Mouse (Mus musculus): ENCODE data around the gene G6pc. TPM values are rescaled to one million over a fixed set of nuclear protein-coding genes. Genes with fewer than 3 reads are reported as not detected.
A peak's percentile ranks its signal among the peaks of the same experiment; 100 is the strongest.
"Not testable (repeated sequence)": the region's sequence is repeated elsewhere in the genome, so short reads cannot be mapped to it uniquely, and the experiment has no call there.

The G6pc gene
- total RNA-seq, 2 experiments from 2014 or later = not detected

DNA sequence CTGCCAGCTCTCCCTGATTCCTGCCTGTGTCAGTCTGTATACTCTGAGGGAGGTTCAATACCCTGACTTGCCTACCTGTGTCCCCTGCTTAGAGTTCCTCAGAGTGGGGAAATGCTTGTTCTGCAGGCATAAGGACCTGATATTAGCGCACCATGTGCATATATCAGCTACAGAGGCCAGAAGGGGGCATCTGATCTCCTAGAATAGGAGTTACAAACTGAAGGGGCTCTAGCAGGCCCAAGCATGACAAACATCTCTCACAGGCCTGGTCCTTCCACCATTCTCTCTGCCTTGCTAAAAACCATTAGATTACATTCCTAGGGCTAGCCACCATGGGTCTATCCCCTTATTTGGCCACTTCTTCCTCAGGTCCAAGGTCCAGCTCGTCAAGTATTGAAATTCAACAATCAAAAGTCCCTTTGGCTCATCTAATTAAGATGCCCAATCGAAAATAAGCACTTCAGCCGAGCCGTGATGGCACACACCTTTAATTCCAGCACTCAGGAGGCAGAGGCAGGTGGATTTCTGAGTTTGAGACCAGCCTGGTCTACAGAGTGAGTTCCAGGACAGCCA, 12.8 kb upstream of the G6pc start:
- DNase-seq = no peak
- intact Hi-C loops (cut with DNase I) = no loop called here

DNA sequence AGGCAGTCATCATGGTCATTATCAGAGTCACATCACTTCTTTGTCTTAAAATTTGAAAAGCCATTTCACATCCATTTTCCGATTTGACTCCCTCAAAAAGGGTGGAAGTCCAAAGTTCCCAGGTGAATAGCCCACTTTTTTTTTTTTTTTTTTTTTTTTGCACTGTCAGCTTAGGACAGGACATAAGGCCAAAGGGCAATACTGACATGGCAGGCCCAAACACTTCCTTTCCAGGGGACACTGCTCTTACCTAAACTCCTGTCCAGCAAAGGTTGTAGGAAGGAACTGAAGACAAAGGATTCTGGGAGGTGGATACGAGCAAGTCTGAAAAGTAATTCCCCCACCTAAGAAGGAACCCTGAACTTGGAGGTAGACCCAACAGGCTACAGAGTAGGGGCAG, 11.4 kb upstream of the G6pc start:
- intact Hi-C loops (cut with DNase I) = no loop called here
- no peak for DNase-seq

DNA sequence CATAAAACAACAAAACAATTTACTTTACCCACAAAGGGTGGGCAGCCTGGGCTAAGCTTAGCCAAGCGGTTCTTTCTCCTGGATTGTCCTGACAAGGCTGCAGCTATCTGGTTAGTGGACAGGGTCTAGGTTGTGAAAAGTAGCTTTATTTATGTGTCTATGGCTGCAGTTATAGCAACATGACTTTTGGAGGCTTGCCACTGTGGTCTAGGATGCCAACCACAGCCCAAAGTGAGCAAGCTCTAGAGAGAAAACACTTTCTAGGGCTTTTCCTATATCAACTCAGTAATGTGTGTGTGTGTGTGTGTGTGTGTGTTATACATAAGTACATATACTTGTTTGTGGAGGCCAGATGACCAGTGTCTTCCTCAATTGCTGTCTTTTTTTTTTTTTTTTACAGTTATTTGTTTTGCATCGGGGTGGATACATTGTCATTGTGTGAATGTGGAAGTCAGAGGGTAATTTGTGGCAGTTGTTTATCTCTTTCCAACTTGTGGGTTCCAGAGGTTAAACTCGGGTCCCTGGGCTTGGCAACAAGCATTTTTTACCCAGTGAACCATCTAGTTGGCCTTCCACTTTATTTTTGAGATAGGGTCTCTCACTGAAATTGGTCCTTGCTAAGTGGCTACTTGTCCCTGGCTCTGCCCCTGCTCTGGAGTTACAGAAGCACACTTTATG, 9.7 kb upstream of the G6pc start:
- DNase-seq = no peak
- intact Hi-C loops (cut with DNase I) = no loop called here

DNA sequence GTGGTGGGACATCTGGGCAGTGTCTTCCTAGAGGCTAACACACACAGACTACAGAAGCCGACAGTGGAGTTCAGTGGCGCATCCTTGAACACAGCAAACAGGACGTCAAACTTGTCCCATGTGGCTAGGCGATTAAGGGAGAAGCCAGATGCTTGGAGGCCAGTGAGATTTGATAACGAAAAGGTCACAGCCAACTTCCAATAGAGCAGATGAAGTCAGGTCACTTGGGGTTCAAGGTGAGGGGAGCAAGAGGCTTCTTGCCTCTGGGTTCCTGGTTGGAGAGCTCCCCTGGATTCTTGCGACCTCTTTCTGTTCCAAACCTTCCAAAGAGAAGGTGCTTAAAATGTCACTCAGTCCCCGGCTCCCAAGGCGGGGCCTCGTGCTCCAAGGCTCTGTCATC, 7.6 kb upstream of the G6pc start:
- no peak for DNase-seq
- intact Hi-C loops (cut with DNase I) = no loop called here

DNA sequence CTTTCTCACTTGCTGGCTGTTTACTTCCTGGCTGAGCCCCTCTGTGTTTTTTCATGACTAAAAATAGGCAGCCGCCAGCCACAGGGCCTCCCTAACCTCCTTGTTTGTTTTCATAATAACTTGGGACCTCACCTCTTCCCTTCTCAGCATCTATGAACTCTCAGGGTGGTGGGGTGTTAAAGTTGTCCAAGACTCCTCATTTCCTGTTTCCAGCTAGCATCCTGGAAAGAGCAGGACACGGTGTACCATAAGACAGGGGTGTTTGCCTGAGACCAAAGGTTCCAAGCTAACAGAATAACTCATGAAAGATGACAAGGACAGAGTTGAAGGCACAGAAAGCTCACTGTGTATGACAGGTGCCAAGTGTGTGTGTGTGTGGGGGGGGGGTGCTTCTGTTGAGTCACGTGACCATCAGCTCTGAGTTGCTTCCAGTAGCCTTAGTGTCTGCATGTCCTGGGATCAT, 6.7 kb upstream of the G6pc start:
- intact Hi-C loops (cut with DNase I) = no loop called here
- DNase-seq = no peak

DNA sequence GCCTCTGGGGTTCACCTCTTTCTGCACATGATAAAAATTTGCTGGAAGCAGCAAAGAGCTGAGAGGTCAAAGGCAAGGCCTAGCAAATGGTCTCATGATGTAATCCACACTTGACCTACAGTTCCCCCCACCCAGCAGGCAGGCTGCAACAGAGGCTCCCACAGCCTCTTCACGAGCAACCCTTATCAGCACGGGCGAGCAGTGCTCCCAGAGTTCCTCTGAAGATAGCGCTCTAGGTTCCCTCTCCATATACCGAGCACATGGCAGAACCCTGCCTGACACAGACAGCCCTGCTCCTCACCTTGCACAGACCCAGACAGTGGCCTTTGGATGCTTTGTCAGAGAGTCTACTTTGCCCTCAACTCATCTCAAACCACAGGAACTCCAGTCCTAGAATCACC, 2.8 kb upstream of the G6pc start:
- intact Hi-C loops (cut with DNase I) = no loop called here
- DNase-seq = no peak

DNA sequence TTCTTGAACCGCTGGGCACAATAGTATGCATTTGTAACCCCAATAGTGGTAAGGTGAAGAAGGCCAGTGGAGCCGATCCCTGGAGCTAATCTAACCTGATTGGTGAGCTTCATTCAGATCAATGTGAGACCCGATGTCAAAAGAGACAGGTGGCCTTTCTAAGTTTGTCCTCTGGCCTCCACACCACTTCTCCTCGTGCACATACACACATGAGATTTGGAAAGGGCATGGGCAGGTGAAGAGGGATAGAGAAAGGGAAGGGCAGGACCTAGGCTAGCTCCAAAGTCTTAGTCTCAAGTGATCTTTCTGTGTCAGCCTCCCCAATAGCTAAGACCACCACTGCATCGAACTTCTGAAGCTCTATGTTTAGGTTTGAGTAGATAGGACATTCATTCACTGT, 2.8 kb downstream of the G6pc start:
- intact Hi-C loops (cut with DNase I) = no loop called here
- no peak for DNase-seq

DNA sequence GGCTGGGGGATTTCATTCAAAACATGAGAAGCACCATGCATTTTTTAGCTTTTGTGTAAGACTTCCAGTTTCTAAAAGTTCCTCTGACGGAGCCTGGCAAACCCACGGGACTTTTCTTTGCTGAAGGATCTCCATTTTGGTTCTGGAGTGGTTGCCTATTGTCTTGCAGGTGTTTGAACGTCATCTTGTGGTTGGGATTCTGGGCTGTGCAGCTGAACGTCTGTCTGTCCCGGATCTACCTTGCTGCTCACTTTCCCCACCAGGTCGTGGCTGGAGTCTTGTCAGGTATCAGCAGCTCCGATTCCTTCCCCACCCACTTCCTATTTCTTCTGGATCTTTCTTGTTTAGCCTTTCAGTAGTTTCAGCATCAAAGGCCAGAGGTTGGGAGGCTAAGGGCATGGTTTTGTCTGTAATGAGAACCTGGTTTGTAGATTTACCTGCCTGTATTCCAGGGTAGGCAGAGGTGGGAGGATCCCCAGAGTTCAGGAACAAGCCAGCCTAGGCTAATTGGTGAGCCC, 7.1 kb downstream of the G6pc start:
- DNase-seq = no peak
- intact Hi-C loops (cut with DNase I) = no loop called here

DNA sequence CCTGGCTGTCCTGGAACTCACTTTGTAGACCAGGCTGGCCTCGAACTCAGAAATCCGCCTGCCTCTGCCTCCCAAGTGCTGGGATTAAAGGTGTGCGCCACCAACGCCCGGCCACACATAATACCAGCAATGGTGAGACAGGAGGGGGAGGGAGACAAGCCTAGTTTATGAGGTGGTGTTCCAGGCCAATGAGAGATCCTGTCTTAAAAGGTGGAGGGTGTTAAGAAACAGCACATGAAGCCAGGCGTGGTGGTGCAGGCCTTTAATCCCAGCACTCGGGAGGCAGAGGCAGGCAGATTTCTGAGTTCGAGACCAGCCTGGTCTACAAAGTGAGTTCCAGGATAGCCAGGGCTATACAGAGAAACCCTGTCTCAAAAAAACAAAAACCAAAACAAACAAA, 10.8 kb downstream of the G6pc start:
- intact Hi-C loops (cut with DNase I); DNase-seq: not testable (repeated sequence)

DNA sequence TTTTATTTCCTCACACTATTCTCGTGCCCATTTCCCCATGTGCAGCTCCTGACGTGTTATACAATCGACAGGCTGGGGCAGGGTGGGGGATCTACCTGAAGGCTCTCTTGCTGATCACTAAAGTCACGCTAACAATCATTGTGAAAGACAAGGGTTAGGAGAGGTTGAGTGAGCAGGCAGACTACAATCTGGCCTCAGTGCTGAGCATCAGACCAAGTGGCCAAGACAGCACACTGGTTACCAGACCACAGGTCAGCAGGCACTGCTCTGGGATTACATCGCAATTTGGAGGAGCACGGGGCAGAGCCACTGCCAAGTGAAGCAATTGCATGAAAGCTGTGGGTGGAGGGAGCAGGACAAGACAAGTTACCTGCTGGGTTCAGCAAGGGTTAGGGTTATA, 11.6 kb downstream of the G6pc start:
- intact Hi-C loops (cut with DNase I) = no loop called here
- DNase-seq = no peak

DNA sequence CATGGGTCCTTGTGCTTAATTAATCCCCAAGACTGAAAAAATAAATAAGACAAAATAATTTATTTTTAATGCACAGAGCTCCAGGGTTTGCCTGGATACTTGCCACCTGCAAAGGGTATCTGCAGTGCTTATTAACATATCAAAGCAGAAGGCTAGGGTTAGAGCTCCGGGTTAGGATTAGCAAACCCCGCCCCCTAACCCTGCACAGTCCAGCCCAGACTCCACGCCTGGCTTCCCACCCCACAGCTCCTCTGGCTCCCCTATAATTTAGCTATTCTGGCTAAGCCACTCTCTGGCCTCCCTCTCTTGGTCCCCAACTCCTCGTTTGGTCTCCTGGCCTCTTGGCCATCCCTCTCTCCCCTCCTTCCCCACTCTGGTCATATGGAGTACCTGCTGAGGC, 14.5 kb downstream of the G6pc start:
- no peak for DNase-seq
- intact Hi-C loops (cut with DNase I) = no loop called here

DNA sequence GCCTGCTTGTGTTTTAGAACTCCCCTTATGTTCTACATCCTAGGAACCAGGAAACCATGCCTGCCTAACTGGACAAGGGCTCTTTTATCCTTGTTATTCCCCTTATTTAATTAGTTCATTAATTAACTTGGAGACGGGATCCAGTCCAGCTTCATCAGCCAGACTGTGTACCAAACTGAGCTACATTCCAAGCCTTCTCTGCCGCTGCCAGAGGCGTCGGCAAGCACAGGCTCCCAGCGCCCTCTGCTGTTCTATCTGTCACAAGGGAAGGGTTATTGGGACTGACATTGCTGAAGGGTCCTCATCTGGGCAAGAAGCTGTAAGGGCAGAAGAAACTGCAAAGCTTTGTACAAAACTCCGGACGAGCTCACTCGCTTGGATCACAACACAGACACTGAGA, 27.7 kb downstream of the G6pc start:
- intact Hi-C loops (cut with DNase I) = loop anchor here (2.0 to 10.0 kb wide), 2 partner anchors 70 to 170 kb away; partner anchors contain the start of genes Aoc2 and Ezh1
- peak; percentile 79 for DNase-seq

DNA sequence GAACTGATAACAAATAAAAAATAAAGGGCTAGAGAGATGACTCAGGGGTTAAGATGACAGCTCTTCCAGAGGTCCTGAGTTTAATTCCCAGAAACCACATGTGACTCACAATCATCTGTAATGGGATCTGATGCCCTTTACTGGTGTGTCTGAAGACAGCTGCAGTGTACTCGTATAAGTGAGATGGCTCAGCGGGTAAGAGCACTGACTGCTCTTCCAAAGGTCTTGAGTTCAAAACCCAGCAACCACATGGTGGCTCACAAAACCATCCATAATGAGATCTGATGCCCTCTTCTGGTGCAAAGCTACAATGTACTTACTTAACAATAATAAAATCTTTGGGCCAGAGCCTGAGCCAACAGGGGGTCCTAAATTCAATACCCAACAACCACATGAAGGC, 47.9 kb downstream of the G6pc start:
- intact Hi-C loops (cut with DNase I) = no loop called here
- DNase-seq = no peak

DNA sequence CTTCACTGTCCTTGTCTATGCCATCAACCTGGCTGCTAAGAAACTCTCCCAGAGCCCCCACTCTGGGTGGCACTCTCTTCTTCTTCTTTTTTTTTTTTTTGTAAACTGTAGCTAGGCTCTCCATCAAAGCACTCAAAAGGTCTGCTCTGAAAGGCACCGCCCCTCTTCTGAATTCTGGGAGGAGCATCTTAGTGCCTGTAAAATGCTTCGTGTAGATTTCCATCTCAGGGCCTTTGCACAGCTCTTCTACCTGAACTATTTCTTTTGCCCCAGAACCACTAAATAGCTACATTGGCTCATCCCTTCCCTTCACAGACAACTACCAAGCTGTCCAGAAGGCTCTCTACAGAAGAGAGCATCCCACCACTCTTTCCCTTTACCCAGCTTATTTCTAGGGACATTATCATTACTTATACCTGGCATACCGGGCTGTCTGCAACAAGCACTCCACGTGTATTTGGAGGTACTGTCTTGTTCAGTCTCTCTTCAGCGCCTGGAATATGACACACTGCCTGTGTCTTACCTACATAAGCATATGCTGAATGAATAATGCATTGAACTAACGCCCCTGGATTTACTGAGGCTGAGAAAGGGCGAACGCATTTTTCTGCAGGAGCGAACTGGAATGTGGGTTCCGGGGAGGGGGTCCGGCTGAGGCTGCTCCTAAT, 49.2 kb downstream of the G6pc start:
- intact Hi-C loops (cut with DNase I) = no loop called here

DNA sequence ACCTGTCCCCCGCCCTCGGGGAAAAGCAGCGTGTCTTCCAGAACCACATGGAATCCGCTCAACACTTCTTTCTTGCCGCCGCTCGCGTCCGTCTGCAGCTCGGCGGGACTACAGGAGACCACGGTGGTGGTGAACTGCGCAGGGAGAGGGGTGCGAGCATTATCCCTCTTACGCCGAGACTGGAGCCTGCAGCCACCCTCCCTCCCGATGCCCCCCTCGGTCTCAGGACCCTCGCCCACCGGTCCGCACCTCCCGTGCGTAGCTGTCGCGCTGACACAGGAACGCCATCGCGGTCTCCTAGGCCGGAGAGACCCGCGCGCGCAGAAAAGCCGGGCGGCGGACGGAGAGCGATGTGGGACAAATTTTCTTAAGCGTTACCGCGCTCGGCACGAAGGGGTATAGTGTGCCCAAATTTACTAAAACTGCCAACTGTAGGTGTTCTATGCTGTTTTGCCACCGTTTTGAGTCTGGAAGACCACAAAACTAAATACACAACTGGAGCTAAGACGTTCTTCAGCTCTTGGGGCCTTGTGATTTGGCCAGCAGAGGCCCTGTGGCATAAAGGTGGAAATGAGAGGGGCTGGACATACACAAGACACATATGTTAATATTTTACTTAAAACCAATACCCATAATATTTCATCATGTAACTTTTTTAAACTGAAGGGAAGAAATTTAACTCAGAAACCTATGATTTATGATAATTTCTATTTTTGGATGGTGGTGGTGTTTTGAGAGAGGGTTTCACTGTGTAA, 49.9 kb downstream of the G6pc start, which contains the start of gene Aarsd1:
TSS of gene Aarsd1 (minus strand) at position 515 of the 755 bp plus-strand sequence.
- peak; percentile 88 for DNase-seq
- intact Hi-C loops (cut with DNase I) = no loop called here

More for the DNA sequence above, 49.2 kb downstream of the G6pc start:
- no peak for DNase-seq

DNA sequence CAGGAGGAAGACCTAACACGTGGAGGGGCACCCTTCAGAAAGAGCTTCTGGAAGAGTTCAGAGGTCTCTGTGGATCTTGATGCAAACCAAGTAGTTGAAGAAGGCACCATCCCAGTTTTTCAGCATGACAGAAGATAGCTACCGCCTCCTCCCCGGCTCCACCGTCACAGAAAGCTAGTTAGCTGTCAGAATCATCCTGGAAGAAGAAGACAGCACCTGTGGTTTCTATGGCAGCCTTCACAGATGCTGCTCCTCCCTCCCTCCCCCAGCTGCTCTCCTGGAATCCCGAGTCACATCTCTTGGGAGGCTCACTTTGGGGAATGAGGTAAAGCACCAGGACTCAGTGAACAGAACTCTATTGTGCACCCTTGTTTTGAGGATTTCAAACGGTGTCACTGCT, 51.6 kb downstream of the G6pc start:
- intact Hi-C loops (cut with DNase I) = no loop called here
- DNase-seq = no peak

DNA sequence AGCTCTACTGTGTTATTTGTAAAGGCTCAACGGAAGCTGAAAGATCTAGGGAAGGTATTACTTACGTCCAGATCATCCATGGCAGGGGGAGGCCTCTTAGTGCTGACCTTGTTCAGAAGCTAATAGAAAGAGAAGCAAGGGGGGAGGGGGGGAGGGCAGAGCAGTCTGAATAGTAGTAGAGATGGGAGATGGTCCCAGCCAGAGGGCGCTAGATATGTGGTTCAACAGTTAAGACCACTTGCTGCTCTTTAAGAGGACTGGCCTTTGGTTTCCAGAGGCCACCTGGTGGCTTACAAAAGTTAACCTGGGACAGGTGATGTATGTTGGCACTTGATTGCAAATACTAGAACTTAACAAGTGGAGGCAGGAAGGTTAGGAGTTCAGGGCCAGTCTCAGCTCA, 52.2 kb downstream of the G6pc start:
- intact Hi-C loops (cut with DNase I) = no loop called here

DNA sequence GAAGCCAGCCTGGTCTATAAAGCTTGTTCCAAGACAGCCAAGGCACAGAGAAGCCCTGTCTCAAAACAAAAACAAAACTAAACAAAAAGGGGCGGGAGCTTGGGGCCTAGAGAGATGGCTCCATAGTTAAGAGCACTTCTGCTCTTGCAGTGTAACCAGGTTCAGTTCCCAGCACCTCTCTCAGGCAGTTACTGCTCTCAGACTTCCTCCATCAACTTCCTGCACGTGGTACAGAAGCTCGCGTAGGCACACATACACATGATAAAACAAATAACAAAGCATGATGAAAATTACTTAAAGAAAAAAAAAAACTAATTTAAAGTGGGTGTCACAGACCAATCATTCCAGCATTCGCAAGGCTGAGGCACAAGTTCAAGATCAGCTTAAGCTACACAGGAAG, 52.8 kb downstream of the G6pc start:
- intact Hi-C loops (cut with DNase I) = no loop called here
- DNase-seq = no peak

More for the DNA sequence above, 52.2 kb downstream of the G6pc start:
- peak; percentile 34 for DNase-seq

DNA sequence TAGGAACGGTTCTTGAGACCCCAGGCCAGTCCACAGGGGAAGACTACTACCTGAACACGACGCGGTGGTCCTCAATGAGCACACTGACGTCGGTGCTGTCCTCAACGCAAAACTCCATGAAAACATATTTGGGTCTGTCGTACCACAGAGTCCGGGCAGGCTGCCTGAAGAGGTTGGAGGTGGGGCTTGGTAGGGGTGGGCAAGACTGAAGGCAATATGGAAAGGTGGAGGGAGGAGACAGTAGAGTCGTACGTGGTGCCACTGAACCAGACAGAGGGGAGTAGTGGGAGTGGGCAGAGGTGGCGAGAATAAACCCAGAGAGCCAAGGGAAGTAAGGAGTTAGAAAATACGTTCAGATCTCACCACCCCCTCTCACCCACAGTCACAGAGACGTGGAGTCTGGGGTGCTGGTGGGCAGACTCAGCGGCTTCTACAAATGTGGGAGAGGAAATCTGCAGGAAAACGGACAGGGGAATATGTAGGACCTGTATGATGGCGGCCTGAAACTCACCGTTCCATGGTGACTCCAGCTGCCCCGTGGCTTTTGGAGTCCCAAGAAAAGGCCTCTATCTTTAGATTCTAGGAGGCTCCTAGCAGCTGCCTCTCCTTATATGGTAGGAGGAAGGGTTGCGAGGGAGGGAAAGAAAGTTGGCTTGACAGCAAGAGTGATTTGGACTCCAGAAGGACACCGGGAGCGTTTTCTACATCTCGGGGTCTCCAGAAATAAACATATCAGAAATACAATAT, 56.9 kb downstream of the G6pc start, which contains the start of gene Gm27029:
TSS of gene Gm27029 (minus strand) at position 692 of the 747 bp plus-strand sequence.
- intact Hi-C loops (cut with DNase I) = no loop called here
- no peak for DNase-seq
